Mouse (Mus musculus) hematopoietic stem cell, adult 5-6 weeks (primary cell): ENCODE data around the gene Creg1. TPM values are rescaled to one million over a fixed set of nuclear protein-coding genes. Genes with fewer than 3 reads are reported as not detected.
A peak's percentile ranks its signal among the peaks of the same experiment; 100 is the strongest.

Experiments
- ATAC-seq, 2 experiments: fragments of 125-278 bp in 1 of 2; replicated peaks in 1 of 2; 2 replicates each; pipeline ENCODE4 v1.8.0; 2016 to 2017; ENCODE audit warnings: inconsistent platforms in 2 of 2, mild to moderate bottlenecking in 2 of 2, moderate number of reproducible peaks in 2 of 2, low read depth in 1 of 2, moderate TSS enrichment in 1 of 2; ENCODE audit not compliant: low FRiP score in 2 of 2, poor library complexity in 2 of 2, severe bottlenecking in 2 of 2, insufficient read depth in 1 of 2, low TSS enrichment in 1 of 2
- total RNA-seq: library from RNA; stranded (forward); fragments of 172-1452, 232-1000 nt; gene quantifications from 2 replicates; pipeline ENCODE4 v1.2.3, GENCODE M21; 2017

The Creg1 gene
- total RNA-seq, 1 experiment from 2014 or later, result 118 TPM

- ATAC-seq, result peak; percentile 71 to 80
These were observed 7.9 kb downstream of the Creg1 start for GRCm38 (mm10) chr1:165771491-165771897.

- ATAC-seq, result no peak
These were observed 8.5 kb downstream of the Creg1 start for GRCm38 (mm10) chr1:165771998-165772397.

- ATAC-seq, result peak; percentile 28 to 47; a peak in 2 of 4 replicates
These were observed 12.2 kb downstream of the Creg1 start for GRCm38 (mm10) chr1:165775518-165776294.

GRCm38 (mm10) chr1:165779954-165780585 lies 16.5 kb downstream of the Creg1 start:
- peak; percentile 33; a peak in 3 of 4 replicates for ATAC-seq

- peak; percentile 67 to 72 for ATAC-seq
These were observed 17.1 kb downstream of the Creg1 start for GRCm38 (mm10) chr1:165780586-165781111.

- peak; percentile 20 to 43; a peak in 2 of 4 replicates for ATAC-seq
These were observed 17.9 kb downstream of the Creg1 start for GRCm38 (mm10) chr1:165781426-165781825.

- ATAC-seq, result no peak
These were observed 18.4 kb downstream of the Creg1 start for GRCm38 (mm10) chr1:165781911-165782310.

GRCm38 (mm10) chr1:165786296-165786695 lies 22.8 kb downstream of the Creg1 start:
- ATAC-seq, result peak in 1 of 2 experiments; percentile 29; a peak in 1 of 4 replicates

- ATAC-seq, result peak in 1 of 2 experiments; percentile 49; a peak in 1 of 4 replicates
These were observed 25.0 kb downstream of the Creg1 start, which contains the start of gene Cd247 for GRCm38 (mm10) chr1:165788511-165788910. TSS of gene Cd247 (plus strand) at chr1:165788681.

GRCm38 (mm10) chr1:165789066-165789660 lies 25.6 kb downstream of the Creg1 start:
- ATAC-seq, result no peak

- ATAC-seq, result no peak
These were observed 26.4 kb downstream of the Creg1 start for GRCm38 (mm10) chr1:165789963-165790362.

GRCm38 (mm10) chr1:165790461-165791210 lies 27.1 kb downstream of the Creg1 start:
- ATAC-seq, result no peak

- ATAC-seq, result no peak
These were observed 27.9 kb downstream of the Creg1 start for GRCm38 (mm10) chr1:165791411-165791810.

GRCm38 (mm10) chr1:165801709-165802310 lies 38.3 kb downstream of the Creg1 start:
- ATAC-seq, result no peak

- no peak for ATAC-seq
These were observed 39.6 kb downstream of the Creg1 start for GRCm38 (mm10) chr1:165803107-165803506.

GRCm38 (mm10) chr1:165804133-165804532 lies 40.6 kb downstream of the Creg1 start:
- ATAC-seq, result no peak

GRCm38 (mm10) chr1:165810633-165811032 lies 47.1 kb downstream of the Creg1 start:
- ATAC-seq, result no peak
